Mouse (Mus musculus): ENCODE data around the gene Irgq. TPM values are rescaled to one million over a fixed set of nuclear protein-coding genes. Genes with fewer than 3 reads are reported as not detected.
A peak's percentile ranks its signal among the peaks of the same experiment; 100 is the strongest.

Irgq gene
- total RNA-seq, 1 experiment, result 6.2 TPM

GRCm38 (mm10) chr7:24551985-24552759, 21.7 kb downstream of the Irgq start:
- in situ Hi-C loops (cut with MboI; ENCODE audit: low sequenced_read_pairs in 2 of 2, unreplicated experiment in 2 of 2), result no loop called here

GRCm38 (mm10) chr7:24555786-24556185, 25.3 kb downstream of the Irgq start:
- H3K36me3 ChIP-seq (ENCODE audit: control insufficient read depth, insufficient read depth, low read length, poor library complexity, severe bottlenecking), result peaks cover 38% of the 10 kb centered on the region

More at GRCm38 (mm10) chr7:24551985-24552759, 21.7 kb downstream of the Irgq start:
- Histone ChIP-seq H3K36me3 (ENCODE audit: control insufficient read depth, insufficient read depth, low read length, poor library complexity, severe bottlenecking) (peaks cover 39% of the 10 kb centered on the region), H3K4me1 (ENCODE audit: control insufficient read depth in 2 of 2, insufficient read depth in 2 of 2, low read length in 2 of 2, poor library complexity in 1 of 2) (peaks cover 0 to 8% of the 10 kb centered on the region in 2 experiments; a peak in 2 of 4 replicates), H3K9me3 (ENCODE audit: control insufficient read depth, insufficient read depth, low read depth, low read length) (no peaks in the 10 kb centered on the region), H3K27ac (ENCODE audit: insufficient read depth, low read depth, low read length, poor library complexity, severe bottlenecking) (no peak overlapping the region), H3K9ac (ENCODE audit: insufficient read depth, low read depth, low read length, poor library complexity, severe bottlenecking) (no peak overlapping the region), H3K4me3 (ENCODE audit: insufficient read depth in 1 of 2, low read depth in 1 of 2, low read length in 2 of 2, poor library complexity in 1 of 2, severe bottlenecking in 1 of 2) (no peak overlapping the region)
- no peak for DNase-seq (ENCODE audit: low read depth, low spot score)
- TF ChIP-seq ZNF384 (IDR thresholded peaks at IDR 0.05; ENCODE audit: low read depth, low read length) (no peak), CHD2 (IDR thresholded peaks at IDR 0.05; ENCODE audit: low read depth, low read length) (no peak), MAFK (IDR thresholded peaks at IDR 0.05; ENCODE audit: insufficient read depth, low read depth, low read length) (no peak), ZC3H11A (IDR thresholded peaks at IDR 0.05; ENCODE audit: borderline replicate concordance, low read depth, low read length) (no peak), HCFC1 (IDR thresholded peaks at IDR 0.05; ENCODE audit: borderline replicate concordance, insufficient read depth, low read length) (no peak)

GRCm38 (mm10) chr7:24561450-24561849, 31.0 kb downstream of the Irgq start:
- H3K9ac ChIP-seq (ENCODE audit: insufficient read depth, low read depth, low read length, poor library complexity, severe bottlenecking), result no peak overlapping the region
- no peak for TF ChIP-seq ZC3H11A (IDR thresholded peaks at IDR 0.05; ENCODE audit: borderline replicate concordance, low read depth, low read length)
- peak; percentile 98 for TF ChIP-seq MAFK (IDR thresholded peaks at IDR 0.05; ENCODE audit: insufficient read depth, low read depth, low read length)
- peaks cover 0 to 12% of the 10 kb centered on the region in 2 experiments; a peak in 1 of 4 replicates for H3K4me1 ChIP-seq (ENCODE audit: control insufficient read depth in 2 of 2, insufficient read depth in 2 of 2, low read length in 2 of 2, poor library complexity in 1 of 2)
- H3K36me3 ChIP-seq (ENCODE audit: control insufficient read depth, insufficient read depth, low read length, poor library complexity, severe bottlenecking), result peaks cover 29% of the 10 kb centered on the region
- in situ Hi-C loops (cut with MboI; ENCODE audit: low sequenced_read_pairs in 2 of 2, unreplicated experiment in 2 of 2), result no loop called here
- H3K9me3 ChIP-seq (ENCODE audit: control insufficient read depth, insufficient read depth, low read depth, low read length), result no peaks in the 10 kb centered on the region
- no peak overlapping the region for H3K27ac ChIP-seq (ENCODE audit: insufficient read depth, low read depth, low read length, poor library complexity, severe bottlenecking)
- H3K4me3 ChIP-seq (ENCODE audit: insufficient read depth in 1 of 2, low read depth in 1 of 2, low read length in 2 of 2, poor library complexity in 1 of 2, severe bottlenecking in 1 of 2), result no peak overlapping the region
- DNase-seq (ENCODE audit: low read depth, low spot score), result no peak

More at GRCm38 (mm10) chr7:24555786-24556185, 25.3 kb downstream of the Irgq start:
- no peak for DNase-seq (ENCODE audit: low read depth, low spot score)
- in situ Hi-C loops (cut with MboI; ENCODE audit: low sequenced_read_pairs in 2 of 2, unreplicated experiment in 2 of 2), result no loop called here
- no peak overlapping the region for H3K4me3 ChIP-seq (ENCODE audit: insufficient read depth in 1 of 2, low read depth in 1 of 2, low read length in 2 of 2, poor library complexity in 1 of 2, severe bottlenecking in 1 of 2)
- H3K9ac ChIP-seq (ENCODE audit: insufficient read depth, low read depth, low read length, poor library complexity, severe bottlenecking), result no peak overlapping the region
- TF ChIP-seq MAFK (IDR thresholded peaks at IDR 0.05; ENCODE audit: insufficient read depth, low read depth, low read length) (no peak), HCFC1 (IDR thresholded peaks at IDR 0.05; ENCODE audit: borderline replicate concordance, insufficient read depth, low read length) (no peak), CHD2 (IDR thresholded peaks at IDR 0.05; ENCODE audit: low read depth, low read length) (no peak), ZC3H11A (IDR thresholded peaks at IDR 0.05; ENCODE audit: borderline replicate concordance, low read depth, low read length) (no peak), ZNF384 (IDR thresholded peaks at IDR 0.05; ENCODE audit: low read depth, low read length) (no peak)
- no peaks in the 10 kb centered on the region for H3K9me3 ChIP-seq (ENCODE audit: control insufficient read depth, insufficient read depth, low read depth, low read length)
- no peak overlapping the region for H3K27ac ChIP-seq (ENCODE audit: insufficient read depth, low read depth, low read length, poor library complexity, severe bottlenecking)
- H3K4me1 ChIP-seq (ENCODE audit: control insufficient read depth in 2 of 2, insufficient read depth in 2 of 2, low read length in 2 of 2, poor library complexity in 1 of 2), result peaks cover 0 to 5% of the 10 kb centered on the region in 2 experiments; a peak in 2 of 4 replicates

- H3K27ac ChIP-seq (ENCODE audit: insufficient read depth, low read depth, low read length, poor library complexity, severe bottlenecking), result no peak overlapping the region
- in situ Hi-C loops (cut with MboI; ENCODE audit: low sequenced_read_pairs in 2 of 2, unreplicated experiment in 2 of 2), result no loop called here
- no peak for DNase-seq (ENCODE audit: low read depth, low spot score)
- no peak overlapping the region for H3K4me3 ChIP-seq (ENCODE audit: insufficient read depth in 1 of 2, low read depth in 1 of 2, low read length in 2 of 2, poor library complexity in 1 of 2, severe bottlenecking in 1 of 2)
- no peak for TF ChIP-seq HCFC1 (IDR thresholded peaks at IDR 0.05; ENCODE audit: borderline replicate concordance, insufficient read depth, low read length)
- H3K9me3 ChIP-seq (ENCODE audit: control insufficient read depth, insufficient read depth, low read depth, low read length), result no peaks in the 10 kb centered on the region
- H3K9ac ChIP-seq (ENCODE audit: insufficient read depth, low read depth, low read length, poor library complexity, severe bottlenecking), result no peak overlapping the region
- H3K4me1 ChIP-seq (ENCODE audit: control insufficient read depth in 2 of 2, insufficient read depth in 2 of 2, low read length in 2 of 2, poor library complexity in 1 of 2), result peaks cover 0 to 12% of the 10 kb centered on the region in 2 experiments; a peak in 1 of 4 replicates
- peaks cover 43% of the 10 kb centered on the region for H3K36me3 ChIP-seq (ENCODE audit: control insufficient read depth, insufficient read depth, low read length, poor library complexity, severe bottlenecking)
Measured at GRCm38 (mm10) chr7:24563191-24563836, 32.8 kb downstream of the Irgq start.

Measured in ES-E14 (cell line).